Mouse (Mus musculus) intestine, postnatal 0 days (tissue): ENCODE measurements around the gene Blcap. TPM values are rescaled to one million over a fixed set of nuclear protein-coding genes. Genes with fewer than 3 reads are reported as not detected.

Experiments used
- ATAC-seq: fragments of 200-750 bp; cut with Nextera tagmentation; 2 replicates; pipeline ENCODE4 v1.8.0; 2017; ENCODE audit warnings: mild to moderate bottlenecking, moderate TSS enrichment, moderate library complexity
- H3K27ac ChIP-seq: fragments of 300-500 bp; sonication (generic); 2 replicates; pipeline ENCODE4 v1.5.1; 2014; ENCODE audit warnings: mild to moderate bottlenecking, low read depth, low read length, moderate library complexity
- H3K27me3 ChIP-seq: fragments of 300-500 bp; sonication (generic); replicated peaks from 2 replicates; pipeline ENCODE4 v1.6.1; 2014; ENCODE audit warnings: low read length, mixed read lengths; ENCODE audit not compliant: control insufficient read depth, insufficient read depth
- H3K36me3 ChIP-seq: fragments of 300-500 bp; sonication (generic); 2 replicates; pipeline ENCODE4 v1.6.1; 2014; ENCODE audit warnings: mild to moderate bottlenecking, moderate library complexity; ENCODE audit not compliant: control insufficient read depth, insufficient read depth
- H3K4me1 ChIP-seq: fragments of 300-500 bp; sonication (generic); replicated peaks from 2 replicates; pipeline ENCODE4 v1.6.1; 2014; ENCODE audit warnings: antibody characterized with exemption, low read length, mixed read lengths; ENCODE audit not compliant: control insufficient read depth, insufficient read depth
- H3K4me2 ChIP-seq: fragments of 300-500 bp; sonication (generic); replicated peaks from 2 replicates; pipeline ENCODE4 v1.6.1; 2014; ENCODE audit warnings: low read depth, mild to moderate bottlenecking, moderate library complexity
- H3K4me3 ChIP-seq: fragments of 300-500 bp; sonication (generic); 2 replicates; pipeline ENCODE4 v1.5.1; 2014; ENCODE audit warnings: low read depth, low read length
- H3K9ac ChIP-seq: fragments of 300-500 bp; sonication (generic); 2 replicates; pipeline ENCODE4 v1.6.1; 2014; ENCODE audit warnings: mild to moderate bottlenecking, low read depth, low read length
- H3K9me3 ChIP-seq: fragments of 300-500 bp; sonication (generic); 2 replicates; pipeline ENCODE4 v1.6.1; 2016; ENCODE audit warnings: mixed run types; ENCODE audit not compliant: control insufficient read depth
- CTCF ChIP-seq: sonication (generic); IDR thresholded peaks from 2 replicates; pipeline ENCODE4 v1.5.1; 2016; ENCODE audit warnings: low read depth, mild to moderate bottlenecking, control low read depth, antibody characterized with exemption, moderate library complexity
- WGBS: fragments of 180-500 bp; shearing (Covaris S2); extraction: QIAGEN DNeasy Blood & Tissue Kit; methylation state at CpG from one replicate; pipeline ENCODE4 v1.1.7; 2014; 5-methylcytosine and 5-hydroxymethylcytosine counted together
- polyA plus RNA-seq: library from polyadenylated mRNA; unstranded; fragments of >200 nt; fragmentation: Nextera tagmentation; extraction: Ambion mirVana; gene quantifications from 2 replicates; pipeline ENCODE4 v1.2.1, GENCODE M21; 2015

Blcap gene
- polyA plus RNA-seq, 1 experiment from 2014 or later: 29.7 TPM

- peak; percentile 77 for ATAC-seq
- H3K4me2 ChIP-seq: peak overlapping the region; percentile 66
- 45% methylated on average over 27 of the region's 27 CpGs for WGBS
- no peak overlapping the region for H3K9ac ChIP-seq
- no peak for TF ChIP-seq CTCF
- H3K4me3 ChIP-seq: peak overlapping the region; percentile 34
- H3K27me3 ChIP-seq: no peaks in the 10 kb centered on the region
- no peaks in the 10 kb centered on the region for H3K4me1 ChIP-seq
- peaks cover 15% of the 10 kb centered on the region; the same call in 1 of the 2 replicates for H3K36me3 ChIP-seq
- peaks cover 8% of the 10 kb centered on the region; the same call in 1 of the 2 replicates for H3K9me3 ChIP-seq
- H3K27ac ChIP-seq: no peak overlapping the region
Measured at GRCm38 (mm10) chr2:157561165-157561836, 9.8 kb downstream of the Blcap start.

- 48% methylated on average over 33 of the region's 33 CpGs for WGBS
- peaks cover 18% of the 10 kb centered on the region; the same call in 1 of the 2 replicates for H3K36me3 ChIP-seq
- H3K9ac ChIP-seq: no peak overlapping the region
- no peaks in the 10 kb centered on the region for H3K4me1 ChIP-seq
- no peak overlapping the region for H3K27ac ChIP-seq
- no peaks in the 10 kb centered on the region for H3K27me3 ChIP-seq
- peaks cover 8% of the 10 kb centered on the region; the same call in 1 of the 2 replicates for H3K9me3 ChIP-seq
- ATAC-seq: no peak
- no peak for TF ChIP-seq CTCF
- peak overlapping the region; percentile 34 for H3K4me3 ChIP-seq
- H3K4me2 ChIP-seq: peak overlapping the region; percentile 66
Measured at GRCm38 (mm10) chr2:157560302-157560701, 10.8 kb downstream of the Blcap start.

- WGBS: 60% methylated on average over 27 of the region's 27 CpGs
- Histone ChIP-seq H3K9ac (no peak within 1 kb of the TSS), H3K4me2 (peak within 1 kb of the TSS; percentile 66), H3K4me3 (peak within 1 kb of the TSS; percentile 34), H3K4me1 (no peaks in the 10 kb centered on the region), H3K36me3 (peaks cover 18% of the 10 kb centered on the region; the same call in 1 of the 2 replicates), H3K27me3 (no peaks in the 10 kb centered on the region), H3K27ac (no peak within 1 kb of the TSS), H3K9me3 (peaks cover 8% of the 10 kb centered on the region; the same call in 1 of the 2 replicates)
- TF ChIP-seq CTCF: no peak
- ATAC-seq: no peak
Measured at GRCm38 (mm10) chr2:157559858-157560257, 11.2 kb downstream of the Blcap start, which contains the start of gene Nnat. TSS of gene Nnat (plus strand) at chr2:157560078.

GRCm38 (mm10) chr2:157559440-157559839 is 11.6 kb downstream of the Blcap start:
- H3K27ac ChIP-seq: no peak overlapping the region
- TF ChIP-seq CTCF: peak; percentile 36
- 64% methylated on average over 19 of the region's 19 CpGs for WGBS
- H3K4me2 ChIP-seq: peak overlapping the region; percentile 66
- H3K4me1 ChIP-seq: no peaks in the 10 kb centered on the region
- ATAC-seq: no peak
- H3K36me3 ChIP-seq: peaks cover 18% of the 10 kb centered on the region; the same call in 1 of the 2 replicates
- H3K9me3 ChIP-seq: peaks cover 8% of the 10 kb centered on the region; the same call in 1 of the 2 replicates
- H3K27me3 ChIP-seq: no peaks in the 10 kb centered on the region
- peak overlapping the region; percentile 34 for H3K4me3 ChIP-seq
- H3K9ac ChIP-seq: no peak overlapping the region

GRCm38 (mm10) chr2:157558520-157558919 is 12.6 kb downstream of the Blcap start:
- peaks cover 18% of the 10 kb centered on the region; the same call in 1 of the 2 replicates for H3K36me3 ChIP-seq
- H3K4me3 ChIP-seq: no peak overlapping the region
- H3K9ac ChIP-seq: no peak overlapping the region
- peak; percentile 51 for TF ChIP-seq CTCF
- ATAC-seq: no peak
- H3K27me3 ChIP-seq: no peaks in the 10 kb centered on the region
- no peak overlapping the region for H3K27ac ChIP-seq
- WGBS: 67% methylated on average over 6 of the region's 6 CpGs
- H3K4me2 ChIP-seq: no peak overlapping the region
- H3K9me3 ChIP-seq: peaks cover 8% of the 10 kb centered on the region; the same call in 1 of the 2 replicates
- no peaks in the 10 kb centered on the region for H3K4me1 ChIP-seq

GRCm38 (mm10) chr2:157558051-157558450 is 13.0 kb downstream of the Blcap start:
- Histone ChIP-seq H3K27ac (no peak overlapping the region), H3K4me1 (0 out of 2 replicates have a peak, but pooled peaks cover 3% of the 10 kb centered on the region), H3K9me3 (peaks cover 8% of the 10 kb centered on the region; the same call in 1 of the 2 replicates), H3K27me3 (no peaks in the 10 kb centered on the region), H3K9ac (no peak overlapping the region), H3K4me2 (no peak overlapping the region), H3K36me3 (peaks cover 18% of the 10 kb centered on the region; the same call in 1 of the 2 replicates), H3K4me3 (no peak overlapping the region)
- ATAC-seq: no peak
- TF ChIP-seq CTCF: no peak
- 85% methylated on average over 9 of the region's 9 CpGs for WGBS
